Mouse (Mus musculus) liver, embryonic 11.5 days (tissue): ENCODE measurements around the gene Rabggta. TPM values are rescaled to one million over a fixed set of nuclear protein-coding genes. Genes with fewer than 3 reads are reported as not detected.

Experiments used
- ATAC-seq: fragments of 200-750 bp; cut with Nextera tagmentation; replicated peaks from 2 replicates; pipeline ENCODE4 v1.8.0; 2017; ENCODE audit warnings: moderate number of reproducible peaks, mild to moderate bottlenecking, moderate TSS enrichment, moderate library complexity; ENCODE audit not compliant: low FRiP score
- DNase-seq: peaks from one replicate; pipeline ENCODE4 v3.0.0-alpha.2; 2017; ENCODE audit warnings: low spot score
- H3K27ac ChIP-seq: fragments of 300-500 bp; sonication (generic); 2 replicates; pipeline ENCODE4 v1.5.1; 2014; ENCODE audit warnings: mild to moderate bottlenecking, low read depth, low read length, control low read depth
- H3K27me3 ChIP-seq: fragments of 300-500 bp; sonication (generic); replicated peaks from 2 replicates; pipeline ENCODE4 v1.6.1; 2014; ENCODE audit warnings: low read length, mixed read lengths; ENCODE audit not compliant: control insufficient read depth, insufficient read depth
- H3K36me3 ChIP-seq: fragments of 300-500 bp; sonication (generic); 2 replicates; pipeline ENCODE4 v1.6.1; 2014; ENCODE audit warnings: mild to moderate bottlenecking, low read length, moderate library complexity, mixed read lengths; ENCODE audit not compliant: control insufficient read depth, insufficient read depth
- H3K4me1 ChIP-seq: fragments of 300-500 bp; sonication (generic); replicated peaks from 2 replicates; pipeline ENCODE4 v1.6.1; 2014; ENCODE audit warnings: low read length, mixed read lengths; ENCODE audit not compliant: control insufficient read depth, insufficient read depth
- H3K4me2 ChIP-seq: fragments of 300-500 bp; sonication (generic); 2 replicates; pipeline ENCODE4 v1.6.1; 2014; ENCODE audit warnings: mild to moderate bottlenecking, control low read depth, moderate library complexity
- H3K4me3 ChIP-seq: fragments of 300-500 bp; sonication (generic); 2 replicates; pipeline ENCODE4 v1.5.1; 2014; ENCODE audit warnings: low read depth, low read length, control low read depth
- H3K9ac ChIP-seq: fragments of 300-500 bp; sonication (generic); 2 replicates; pipeline ENCODE4 v1.6.1; 2014; ENCODE audit warnings: low read depth, low read length, control low read depth
- H3K9me3 ChIP-seq: fragments of 300-500 bp; sonication (generic); 2 replicates; pipeline ENCODE4 v1.6.1; 2016; ENCODE audit warnings: low read length, inconsistent platforms, mixed read lengths; ENCODE audit not compliant: control insufficient read depth
- WGBS: fragments of 180-500 bp; shearing (Covaris S2); extraction: QIAGEN DNeasy Blood & Tissue Kit; methylation state at CpG from one replicate; pipeline ENCODE4 v1.1.7; 2014; 5-methylcytosine and 5-hydroxymethylcytosine counted together
- polyA plus RNA-seq: library from polyadenylated mRNA; unstranded; fragments of >200 nt; fragmentation: Nextera tagmentation; extraction: Ambion mirVana; gene quantifications from 2 replicates; pipeline ENCODE4 v1.2.1, GENCODE M21; 2014

Rabggta gene
- polyA plus RNA-seq, 1 experiment from 2014 or later = 24.0 TPM

DNA sequence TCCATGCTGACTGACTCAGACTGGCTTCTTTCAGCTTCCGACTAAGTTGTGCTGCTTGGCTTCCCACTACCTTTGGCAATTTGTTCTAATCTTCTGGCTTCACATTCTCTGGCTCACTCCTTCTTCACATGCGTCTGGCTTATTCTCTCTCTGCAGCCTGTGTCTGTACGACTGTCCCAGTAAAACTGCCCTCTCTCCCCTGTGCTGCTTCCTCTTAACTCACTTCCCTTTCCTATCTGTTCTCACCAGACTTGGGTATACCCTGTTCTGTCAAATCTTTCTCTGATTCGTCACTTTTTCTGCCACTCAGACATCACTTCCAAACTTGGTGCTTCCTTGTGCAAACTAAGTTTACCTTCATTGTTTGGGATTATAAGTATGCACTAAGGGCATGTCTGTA is 24.8 kb downstream of the Rabggta start:
- no peaks in the 10 kb centered on the region for H3K27me3 ChIP-seq
- DNase-seq = no peak
- 62% methylated on average over 4 of the region's 4 CpGs for WGBS
- no peak overlapping the region for H3K4me3 ChIP-seq
- no peak overlapping the region for H3K27ac ChIP-seq
- no peaks in the 10 kb centered on the region for H3K4me1 ChIP-seq
- ATAC-seq = no peak
- no peak overlapping the region for H3K4me2 ChIP-seq
- no peaks in the 10 kb centered on the region for H3K9me3 ChIP-seq
- H3K9ac ChIP-seq = no peak overlapping the region
- H3K36me3 ChIP-seq = no peaks in the 10 kb centered on the region

DNA sequence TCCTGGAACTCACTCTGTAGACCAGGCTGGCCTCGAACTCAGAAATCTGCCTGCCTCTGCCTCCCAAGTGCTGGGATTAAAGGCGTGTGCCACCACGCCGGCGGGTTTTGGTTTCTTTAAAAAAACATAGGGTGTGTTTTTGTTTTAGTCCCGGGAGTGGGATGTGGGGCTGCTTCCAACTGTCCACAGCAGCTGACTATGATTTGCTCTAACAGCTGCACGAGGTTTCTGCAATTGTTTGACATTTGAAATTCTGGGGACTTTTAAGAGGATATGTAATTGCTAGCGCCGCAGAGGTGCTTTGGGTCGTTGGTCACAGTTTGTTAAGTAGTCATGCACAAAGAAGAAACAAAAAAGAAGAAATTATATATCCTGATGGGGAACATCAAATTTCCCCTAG is 32.6 kb downstream of the Rabggta start:
- DNase-seq = no peak
- WGBS = 80% methylated on average over 10 of the region's 10 CpGs
- ATAC-seq = no peak
- H3K27me3 ChIP-seq = no peaks in the 10 kb centered on the region
- no peaks in the 10 kb centered on the region for H3K4me1 ChIP-seq
- H3K9me3 ChIP-seq = no peaks in the 10 kb centered on the region
- H3K9ac ChIP-seq = no peak overlapping the region
- no peaks in the 10 kb centered on the region for H3K36me3 ChIP-seq
- no peak overlapping the region for H3K27ac ChIP-seq
- no peak overlapping the region for H3K4me2 ChIP-seq
- no peak overlapping the region for H3K4me3 ChIP-seq

DNA sequence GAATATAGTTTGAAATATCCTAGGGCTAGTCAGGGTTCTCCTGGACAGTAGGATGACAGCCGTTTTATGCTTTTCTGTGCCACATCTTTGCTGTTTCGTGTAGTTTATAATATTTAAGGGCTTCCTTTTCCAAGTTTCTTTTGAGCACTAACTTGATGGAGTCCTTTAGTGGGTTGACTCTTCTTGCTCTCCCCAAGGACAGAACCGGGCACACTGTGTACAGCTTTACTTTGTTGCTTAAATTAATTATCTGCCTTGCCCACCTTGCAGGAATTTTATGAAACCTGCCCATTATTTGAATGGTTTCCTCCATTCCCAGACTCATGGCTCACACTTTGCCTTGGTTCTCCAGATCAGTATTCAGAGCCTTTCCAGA is 40.0 kb downstream of the Rabggta start:
- no peak for DNase-seq
- 17% methylated on average over 3 of the region's 3 CpGs for WGBS
- no peaks in the 10 kb centered on the region for H3K9me3 ChIP-seq
- peak overlapping the region; percentile 76 for H3K4me3 ChIP-seq
- peak; percentile 3; the same call in 1 of the 2 replicates for ATAC-seq
- peak overlapping the region; percentile 86 for H3K4me2 ChIP-seq
- H3K9ac ChIP-seq = peak overlapping the region; percentile 83
- no peaks in the 10 kb centered on the region; the same call in 1 of the 2 replicates for H3K4me1 ChIP-seq
- H3K27ac ChIP-seq = peak overlapping the region; percentile 32; the same call in 1 of the 2 replicates
- H3K36me3 ChIP-seq = peaks cover 22% of the 10 kb centered on the region
- H3K27me3 ChIP-seq = no peaks in the 10 kb centered on the region

DNA sequence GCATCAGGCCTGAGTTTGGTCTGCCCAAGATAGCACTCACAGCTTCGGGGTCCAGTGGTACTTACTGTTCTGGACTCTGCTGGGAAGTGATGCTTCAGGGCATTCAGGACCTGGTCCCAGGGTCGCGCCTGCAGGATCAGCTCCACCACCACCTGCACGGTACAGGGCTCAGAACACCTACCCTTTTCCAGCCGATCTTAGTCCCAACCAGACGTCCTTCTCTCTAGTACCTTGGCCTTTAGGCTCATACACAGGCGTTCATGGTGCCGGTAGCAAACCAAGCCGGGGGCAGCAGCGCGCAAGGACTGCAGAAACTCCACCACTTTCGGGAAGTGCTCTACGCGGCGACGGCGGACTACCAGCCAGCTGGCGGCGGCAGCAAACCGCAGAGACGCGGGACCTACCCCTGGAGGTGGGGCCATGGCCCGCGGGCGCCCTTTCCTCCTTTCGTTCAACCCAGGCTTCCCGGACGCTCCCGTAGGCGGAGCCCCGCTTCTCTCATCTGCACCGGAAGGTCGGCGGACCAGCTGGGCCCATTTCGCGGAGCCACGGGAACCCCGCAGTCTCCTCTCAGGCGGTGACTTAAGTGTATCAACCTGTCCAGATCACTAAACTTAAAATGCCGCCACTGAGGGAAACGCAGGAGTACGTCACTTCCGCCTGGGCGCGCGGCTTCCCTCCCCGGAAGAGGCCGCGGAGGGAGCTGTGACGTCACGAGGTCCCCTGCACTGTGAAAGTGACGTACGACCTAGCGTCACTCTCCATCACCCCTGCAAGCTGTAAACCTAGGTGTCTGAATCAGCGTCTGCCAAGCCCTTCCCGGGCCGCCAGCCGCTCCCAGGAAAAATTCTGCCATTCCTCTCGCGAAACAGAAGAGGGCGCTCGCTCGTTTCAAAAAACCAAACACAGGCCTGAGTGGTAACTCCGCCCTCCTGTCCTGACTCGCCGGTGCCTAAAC is 40.6 kb downstream of the Rabggta start, which contains the start of gene Tinf2:
Gene Tinf2, minus strand, starts transcription at position 661 of the 958 bp plus-strand sequence.
- H3K9me3 ChIP-seq = no peaks in the 10 kb centered on the region
- H3K27ac ChIP-seq = peak within 1 kb of the TSS; percentile 88
- H3K4me2 ChIP-seq = peak within 1 kb of the TSS; percentile 86
- WGBS = under 1% methylated on average over 66 of the region's 66 CpGs
- no peaks in the 10 kb centered on the region; the same call in 1 of the 2 replicates for H3K4me1 ChIP-seq
- peak; percentile 95 for DNase-seq
- H3K4me3 ChIP-seq = peak within 1 kb of the TSS; percentile 76
- ATAC-seq = peak; percentile 94
- peak within 1 kb of the TSS; percentile 83 for H3K9ac ChIP-seq
- peaks cover 25% of the 10 kb centered on the region for H3K36me3 ChIP-seq
- no peaks in the 10 kb centered on the region for H3K27me3 ChIP-seq

GRCm38 (mm10) chr14:55677615-55678014 is 44.4 kb downstream of the Rabggta start:
- Histone ChIP-seq H3K36me3 (peaks cover 32% of the 10 kb centered on the region), H3K27me3 (no peaks in the 10 kb centered on the region), H3K4me3 (no peak overlapping the region), H3K9me3 (no peaks in the 10 kb centered on the region), H3K4me2 (no peak overlapping the region), H3K4me1 (no peaks in the 10 kb centered on the region; the same call in 1 of the 2 replicates), H3K9ac (no peak overlapping the region), H3K27ac (no peak overlapping the region)
- 80% methylated on average over 4 of the region's 4 CpGs for WGBS
- ATAC-seq (no peak), DNase-seq (no peak)

GRCm38 (mm10) chr14:55672741-55673060 is 49.4 kb downstream of the Rabggta start:
- Histone ChIP-seq H3K27me3 (no peaks in the 10 kb centered on the region), H3K36me3 (peaks cover 15% of the 10 kb centered on the region), H3K4me2 (peak overlapping the region; percentile 93), H3K9me3 (no peaks in the 10 kb centered on the region), H3K4me1 (peaks cover 9% of the 10 kb centered on the region), H3K4me3 (peak overlapping the region; percentile 71), H3K9ac (peak overlapping the region; percentile 47), H3K27ac (peak overlapping the region; percentile 86)
- 67% methylated on average over 7 of the region's 7 CpGs for WGBS
- DNase-seq (no peak), ATAC-seq (no peak)

GRCm38 (mm10) chr14:55671833-55672740 is 50.0 kb downstream of the Rabggta start, which contains the start of the genes Gmpr2 and Nedd8:
Gene Gmpr2 (plus strand): TSS chr14:55671941.
Gene Nedd8 (minus strand): TSS chr14:55672124.
- Histone ChIP-seq H3K4me2 (peak within 1 kb of the TSS; percentile 93), H3K36me3 (peaks cover 11% of the 10 kb centered on the region), H3K4me3 (peak within 1 kb of the TSS; percentile 71), H3K27me3 (no peaks in the 10 kb centered on the region), H3K9ac (peak within 1 kb of the TSS; percentile 82), H3K27ac (peak within 1 kb of the TSS; percentile 86), H3K4me1 (peaks cover 9% of the 10 kb centered on the region), H3K9me3 (no peaks in the 10 kb centered on the region)
- peak; percentile 92 for DNase-seq
- under 1% methylated on average over 38 of the region's 38 CpGs for WGBS
- peak; percentile 98 for ATAC-seq

GRCm38 (mm10) chr14:55671486-55671832 is 50.6 kb downstream of the Rabggta start:
- Histone ChIP-seq H3K36me3 (peaks cover 9% of the 10 kb centered on the region; the same call in 1 of the 2 replicates), H3K4me2 (peak overlapping the region; percentile 93), H3K27me3 (no peaks in the 10 kb centered on the region), H3K4me3 (peak overlapping the region; percentile 71), H3K9ac (peak overlapping the region; percentile 82), H3K27ac (peak overlapping the region; percentile 86), H3K4me1 (peaks cover 9% of the 10 kb centered on the region), H3K9me3 (no peaks in the 10 kb centered on the region)
- under 1% methylated on average over 12 of the region's 12 CpGs for WGBS
- DNase-seq = no peak
- peak; percentile 42 for ATAC-seq
